Mouse (Mus musculus) ovary, postnatal 10 days (tissue): ENCODE results near the gene Ilf3.

ENCODE experiments used
- DNase-seq: peaks from one replicate; pipeline ENCODE4 v3.0.0; 2022; ENCODE audit warnings: low spot score

Gene Ilf3

DNA sequence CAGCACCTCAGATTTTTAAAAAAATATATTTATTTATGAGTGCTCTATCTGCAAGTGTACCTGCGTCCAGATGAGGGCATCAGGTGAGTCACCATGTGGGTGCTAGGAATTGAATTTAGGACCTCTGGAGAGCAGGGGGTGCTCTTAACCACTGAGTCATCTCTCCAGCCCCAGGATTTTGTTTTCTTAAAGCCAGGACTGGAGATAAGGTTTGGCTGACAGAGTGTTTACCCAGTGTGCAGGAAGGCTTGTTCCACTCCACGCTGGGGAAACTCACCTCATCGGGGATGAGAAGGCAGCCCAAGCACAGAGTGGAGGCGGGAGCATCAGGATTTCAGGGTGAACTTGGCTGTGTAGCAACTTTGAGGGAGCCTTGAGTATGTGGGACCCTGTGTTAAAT lies 27.3 kb upstream of the Ilf3 start:
- no peak for DNase-seq

DNA sequence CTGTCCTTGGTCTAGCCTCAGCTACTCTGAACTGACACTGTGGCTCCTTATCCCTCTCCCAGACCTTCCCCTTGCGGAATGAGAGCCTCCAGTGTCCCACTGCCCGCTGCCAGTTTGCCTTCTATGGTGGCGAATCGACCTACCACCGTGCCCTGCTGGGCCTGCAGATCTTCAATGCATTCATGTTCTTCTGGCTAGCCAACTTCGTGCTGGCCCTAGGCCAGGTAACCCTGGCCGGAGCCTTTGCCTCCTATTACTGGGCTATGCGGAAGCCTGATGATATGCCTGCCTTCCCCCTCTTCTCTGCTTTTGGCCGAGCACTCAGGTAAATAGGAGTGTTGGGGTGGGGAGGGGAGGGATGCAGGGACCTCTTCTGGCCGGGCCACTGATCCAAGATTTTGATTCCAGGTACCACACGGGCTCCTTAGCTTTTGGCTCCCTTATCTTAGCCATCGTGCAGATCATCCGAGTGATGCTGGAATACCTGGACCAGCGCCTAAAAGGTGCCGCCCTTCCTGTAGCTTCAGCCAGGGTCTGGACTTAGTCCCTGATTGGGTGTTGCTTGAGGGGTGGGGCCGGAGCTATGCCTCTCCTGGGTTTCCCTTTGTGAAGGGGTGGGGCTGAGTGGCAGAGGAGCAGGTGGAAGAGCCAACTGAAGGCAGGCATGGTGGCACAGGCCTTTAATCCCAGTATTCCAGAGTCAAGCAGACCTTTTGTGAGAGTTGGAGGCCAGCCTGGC lies 20.9 kb upstream of the Ilf3 start:
- no peak for DNase-seq

DNA sequence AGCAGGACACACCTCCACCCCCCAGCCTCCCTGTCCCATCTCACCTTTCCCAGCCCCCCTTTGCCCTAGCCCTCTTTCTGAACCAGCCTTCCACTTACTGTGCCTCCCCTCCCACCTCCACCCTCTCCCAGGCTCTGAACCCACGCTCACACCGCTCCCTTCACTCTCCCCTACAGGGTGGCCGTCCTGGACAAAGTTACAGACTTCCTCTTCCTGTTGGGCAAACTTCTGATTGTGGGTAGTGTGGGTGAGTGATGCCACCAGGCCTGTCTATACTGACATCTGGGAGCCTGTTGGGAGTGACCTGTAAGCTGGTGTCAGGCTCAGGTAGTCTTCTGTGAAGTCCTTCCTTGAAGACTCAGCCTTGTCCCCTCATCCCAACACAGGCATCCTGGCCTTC lies 19.5 kb upstream of the Ilf3 start:
- no peak for DNase-seq

DNA sequence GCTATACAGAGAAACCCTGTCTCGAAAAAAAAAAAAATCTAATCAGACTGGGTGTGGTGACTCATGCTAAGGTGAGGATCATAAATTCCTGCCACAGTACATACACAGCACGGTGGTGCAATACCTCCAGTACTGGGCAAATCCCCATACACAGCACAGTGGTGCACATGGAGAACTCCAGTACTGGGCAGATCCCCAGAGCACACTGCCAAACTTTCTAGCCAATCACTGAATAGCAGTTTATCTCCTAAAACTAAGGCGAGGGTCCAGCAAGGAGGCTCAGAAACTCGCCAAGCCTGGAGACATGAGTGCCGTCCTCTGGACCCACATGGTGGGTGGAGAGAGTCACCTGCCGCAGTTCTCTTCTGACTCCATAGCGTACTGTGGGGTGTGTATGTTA lies 16.5 kb upstream of the Ilf3 start:
- no peak for DNase-seq

DNA sequence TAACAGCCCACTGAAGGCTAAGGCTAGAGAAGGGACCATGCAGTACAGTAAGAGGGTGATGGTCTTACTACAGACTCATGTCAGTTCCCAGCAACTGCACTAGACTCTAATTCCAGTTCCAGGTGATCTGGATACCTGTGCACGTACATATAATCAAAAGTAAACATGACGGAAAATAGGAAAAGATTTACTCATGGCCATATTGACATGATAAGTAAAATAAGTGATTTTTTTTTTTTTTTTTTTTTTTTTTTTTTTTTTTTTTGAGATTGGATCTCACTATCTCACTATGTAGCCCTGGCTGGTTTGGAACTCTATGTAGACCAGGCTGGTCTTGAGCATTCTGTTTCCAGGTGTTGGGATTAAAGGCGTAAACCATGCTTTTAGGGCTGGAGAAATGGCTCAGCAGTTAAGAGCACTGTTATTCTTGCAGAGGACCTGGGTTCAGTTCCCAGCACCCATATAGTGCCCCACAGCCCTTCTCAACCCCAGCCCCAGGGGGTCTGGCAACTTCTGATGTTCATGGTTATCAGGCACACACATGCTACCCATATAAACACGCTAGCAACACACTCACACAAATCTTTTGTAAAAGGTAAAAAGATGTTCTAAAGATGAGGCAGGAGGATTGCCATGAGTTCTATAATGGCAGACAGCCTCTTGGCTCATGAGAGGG lies 15.8 kb upstream of the Ilf3 start:
- DNase-seq: no peak

DNA sequence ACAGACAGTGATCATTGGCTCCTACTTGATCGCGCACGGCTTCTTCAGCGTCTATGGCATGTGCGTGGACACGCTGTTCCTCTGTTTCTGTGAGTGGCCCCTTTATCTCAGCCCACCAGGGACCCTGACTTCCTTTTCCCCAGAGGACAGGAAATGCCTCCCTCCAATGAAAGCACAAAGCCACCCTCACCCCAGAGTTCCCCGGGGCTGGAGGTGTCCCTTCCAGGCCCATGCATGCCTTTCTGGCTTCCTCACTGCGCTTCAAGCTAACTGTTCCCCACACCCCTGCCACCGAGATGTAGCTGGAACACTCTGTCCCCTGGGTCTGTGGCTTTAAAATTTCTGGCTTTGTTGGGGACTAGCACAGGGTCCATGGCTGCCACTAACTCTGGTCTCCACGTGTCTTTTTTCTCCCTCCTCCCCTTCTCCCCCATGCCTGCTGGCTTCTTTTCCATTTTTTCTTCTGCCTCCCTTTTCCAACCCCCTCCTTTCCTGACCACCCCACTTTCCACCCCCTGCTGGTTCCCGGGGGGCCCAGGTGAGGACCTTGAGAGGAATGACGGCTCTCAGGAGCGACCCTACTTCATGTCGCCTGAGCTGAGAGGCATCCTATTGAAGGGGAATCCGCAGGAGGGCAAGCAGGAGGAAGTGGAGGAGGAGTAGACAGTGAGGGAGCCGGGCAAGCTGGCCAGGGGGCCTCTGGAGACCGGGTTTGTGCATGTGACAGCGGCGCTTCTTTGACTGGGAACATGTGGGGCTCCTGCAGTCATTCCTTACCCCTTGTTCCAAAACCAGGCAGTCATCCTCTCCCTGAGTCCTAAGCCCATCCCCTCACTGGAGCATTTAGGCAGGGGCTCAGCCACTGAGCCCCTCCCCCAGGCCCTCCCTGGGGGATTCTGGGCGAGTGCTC lies 15.0 kb upstream of the Ilf3 start:
- no peak for DNase-seq

DNA sequence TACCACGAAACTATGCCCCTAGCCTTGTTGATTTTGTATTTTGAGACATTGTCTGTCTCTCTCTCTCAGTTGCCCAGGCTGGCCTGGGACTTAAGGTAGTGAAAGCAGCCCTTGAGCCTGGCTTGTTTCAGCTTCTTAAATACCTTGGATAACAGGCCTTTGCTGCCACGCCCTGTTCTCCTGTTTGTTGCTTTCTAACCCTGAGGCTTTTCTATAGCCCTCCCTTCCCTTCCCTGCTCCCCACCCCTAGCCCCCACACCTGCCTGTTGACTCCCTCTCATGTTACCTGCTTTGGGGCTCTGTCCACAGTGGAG lies 14.3 kb upstream of the Ilf3 start:
- no peak for DNase-seq

DNA sequence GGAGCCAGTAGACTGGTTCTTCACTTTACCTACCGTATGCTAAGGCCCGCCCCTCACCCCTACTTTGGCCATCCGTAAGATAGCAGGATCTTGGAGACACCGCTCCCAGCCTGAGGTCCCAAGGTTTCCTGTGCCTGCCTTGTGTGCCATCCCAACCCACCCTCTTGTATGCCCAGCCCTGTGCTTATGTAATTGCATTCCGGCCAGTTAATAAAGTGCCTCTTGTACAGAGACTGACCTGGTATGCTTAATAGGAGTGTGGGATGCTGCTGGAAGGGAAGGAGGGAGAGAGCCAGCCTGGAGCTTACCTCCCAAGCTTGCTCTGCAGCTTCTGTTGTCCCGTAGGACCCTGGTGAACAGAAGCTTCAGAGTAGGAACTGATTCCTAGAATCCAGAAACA lies 12.9 kb upstream of the Ilf3 start:
- no peak for DNase-seq

DNA sequence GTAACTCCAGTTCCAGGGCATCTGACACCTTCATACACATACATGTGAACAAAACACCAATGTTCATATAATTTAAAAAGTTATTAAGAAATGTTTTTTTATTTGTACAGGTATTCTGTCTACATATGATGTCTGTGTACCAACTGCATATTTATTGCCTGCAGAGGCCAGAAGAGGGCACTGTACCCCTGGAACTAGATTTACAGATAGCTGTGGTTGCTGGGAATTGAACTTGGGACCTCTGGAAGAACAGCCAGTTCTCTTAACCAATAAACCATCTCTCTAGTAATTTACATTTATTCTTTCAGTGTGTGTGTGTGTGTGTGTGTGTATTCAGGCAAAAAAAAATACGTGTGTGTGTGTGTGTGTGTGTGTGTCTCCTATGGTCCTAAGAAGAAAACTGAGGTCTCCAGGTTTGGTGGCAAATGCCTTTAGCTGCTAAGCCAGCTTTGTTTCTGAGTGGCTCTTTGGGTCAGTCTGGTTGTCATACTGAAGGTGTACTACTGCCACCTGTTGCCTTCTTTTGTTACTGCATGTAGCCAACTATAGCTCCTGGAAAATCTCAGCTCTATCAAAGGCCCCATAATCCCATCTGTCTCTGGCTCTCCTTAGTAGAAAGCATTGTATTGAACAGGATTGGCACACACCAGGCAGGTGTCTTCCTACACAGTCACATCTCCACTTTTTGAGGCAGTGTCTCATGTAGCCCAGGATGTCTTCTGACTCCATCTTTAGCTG lies 10.5 kb upstream of the Ilf3 start:
- DNase-seq: no peak

DNA sequence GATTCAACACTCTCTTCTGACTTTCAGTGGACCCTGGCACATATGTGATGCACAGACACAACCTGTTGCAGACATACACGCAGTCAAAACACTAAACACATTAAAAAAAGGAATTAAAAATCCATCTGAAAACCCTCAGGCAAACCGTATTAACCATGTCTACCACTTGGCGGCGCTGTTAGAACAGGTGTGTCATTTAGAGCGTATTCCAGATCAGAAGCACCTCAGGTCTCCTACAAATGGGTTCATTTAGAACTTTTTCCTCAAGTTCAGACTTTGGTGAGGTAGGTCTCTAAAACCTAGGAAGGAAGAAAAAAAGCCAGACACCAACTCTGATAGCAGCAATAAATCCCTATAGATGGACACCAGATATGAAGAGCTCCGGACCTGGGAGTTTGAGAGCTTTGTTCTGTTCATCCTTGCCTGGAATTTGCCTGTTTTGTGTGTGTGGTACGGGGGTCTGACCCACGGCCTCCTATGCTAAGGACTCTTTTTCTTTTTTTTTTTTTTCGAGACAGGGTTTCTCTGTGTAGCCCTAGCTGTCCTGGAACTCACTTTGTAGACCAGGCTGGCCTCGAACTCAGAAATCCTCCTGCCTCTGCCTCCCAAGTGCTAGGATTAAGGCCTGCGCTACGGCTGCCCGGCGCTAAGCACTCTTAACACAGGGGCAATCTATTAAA lies 990 bp upstream of the Ilf3 start:
- no peak for DNase-seq

DNA sequence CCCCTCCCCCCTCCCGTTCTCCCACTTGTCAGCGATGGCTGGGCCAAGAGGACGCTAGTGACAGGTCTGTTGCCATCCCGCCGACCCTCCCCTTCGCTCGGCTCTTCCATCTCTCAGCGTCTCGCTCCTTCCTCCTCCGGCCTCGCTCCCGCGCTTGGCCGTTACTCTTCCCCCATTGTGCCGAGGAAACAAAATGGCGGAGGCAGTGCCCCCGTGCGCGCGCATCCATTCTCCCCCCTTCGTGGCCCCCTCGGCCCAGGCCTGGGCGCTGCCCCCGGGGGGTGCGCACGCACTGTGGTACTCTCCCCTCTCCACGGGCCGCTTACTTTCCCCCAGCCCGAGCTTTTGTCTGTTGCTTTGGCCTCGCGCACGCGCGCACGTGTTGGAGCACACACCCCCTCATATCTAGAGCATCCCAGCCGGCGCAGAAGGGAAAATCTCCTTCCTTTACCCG lies 487 bp downstream of the Ilf3 start:
- DNase-seq: peak; percentile 63

DNA sequence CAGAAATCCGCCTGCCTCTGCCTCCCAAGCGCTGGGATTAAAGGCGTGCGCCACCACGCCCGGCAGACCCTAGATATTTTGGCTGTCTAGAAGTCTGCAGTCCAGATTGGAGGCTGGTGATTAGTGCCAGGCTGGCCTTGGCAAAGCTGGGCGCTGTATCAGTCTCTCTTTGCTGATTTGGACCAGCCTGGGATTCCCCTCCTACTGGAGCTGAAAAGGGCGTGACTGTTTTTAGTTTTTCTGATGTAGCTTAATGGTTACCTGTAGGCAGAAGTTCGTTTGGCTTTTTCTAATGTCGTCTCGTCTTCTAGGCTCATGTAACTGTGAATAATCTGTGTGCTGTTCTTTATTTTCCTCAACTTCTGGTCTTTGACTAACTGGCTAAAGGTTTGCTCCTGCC lies 1.4 kb downstream of the Ilf3 start:
- DNase-seq: no peak

DNA sequence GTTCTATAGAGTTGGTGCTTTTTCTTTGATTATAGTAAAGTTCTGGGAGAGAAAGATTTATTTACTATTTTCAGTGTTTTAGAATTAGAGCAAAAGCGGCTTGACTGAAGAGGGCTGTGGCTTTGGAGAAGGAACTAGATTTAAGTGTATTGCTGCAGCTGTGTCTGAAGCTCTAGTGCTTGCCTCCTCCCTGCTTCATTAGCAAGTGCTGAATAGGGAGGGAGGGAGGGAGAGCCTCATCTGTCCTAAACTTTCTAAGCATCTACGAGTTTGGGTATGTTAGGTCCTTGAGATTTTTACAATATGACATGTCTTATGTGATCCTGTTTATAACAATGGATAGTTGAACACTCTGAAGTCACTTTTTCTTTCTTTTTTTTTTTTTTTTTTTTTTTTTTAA lies 3.2 kb downstream of the Ilf3 start:
- no peak for DNase-seq

DNA sequence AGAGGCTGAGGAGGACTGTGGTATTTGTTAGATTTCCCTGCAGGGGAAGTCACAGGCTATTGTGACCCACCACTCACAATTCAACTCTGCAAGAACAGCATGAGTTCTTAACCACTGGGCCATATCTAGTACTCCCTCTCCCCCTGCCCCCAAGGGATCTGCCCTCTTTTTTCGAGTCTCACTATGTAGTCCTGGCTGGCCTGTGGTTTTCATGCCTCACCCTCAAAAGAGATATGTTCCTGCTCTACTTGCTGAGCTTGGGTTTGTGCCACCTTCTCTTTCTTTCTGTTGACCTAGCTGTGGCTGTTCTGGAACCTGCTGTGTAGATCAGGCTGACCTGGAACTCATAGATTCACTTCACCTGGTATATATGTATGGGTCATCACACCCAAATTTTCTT lies 4.8 kb downstream of the Ilf3 start:
- no peak for DNase-seq

DNA sequence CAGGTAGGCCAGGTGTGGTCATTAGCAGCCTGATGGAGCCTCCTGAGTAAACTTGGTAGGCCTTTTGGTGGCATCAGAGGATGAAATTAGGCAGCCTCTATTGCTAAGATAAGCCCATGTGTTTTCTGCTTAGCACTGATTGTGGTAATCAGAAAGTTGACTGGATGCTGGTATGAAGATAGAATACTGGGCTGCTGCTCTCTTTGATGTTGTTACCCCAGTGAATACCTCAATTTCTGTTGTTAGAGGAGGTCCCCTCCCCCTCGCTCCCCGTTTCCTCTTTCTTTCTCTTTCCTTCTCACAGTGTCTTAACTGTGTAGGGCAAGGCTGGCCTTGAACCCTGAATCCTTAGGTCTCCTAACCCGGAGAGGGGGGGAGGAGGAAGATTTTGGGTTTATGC lies 11.5 kb downstream of the Ilf3 start:
- DNase-seq: no peak

DNA sequence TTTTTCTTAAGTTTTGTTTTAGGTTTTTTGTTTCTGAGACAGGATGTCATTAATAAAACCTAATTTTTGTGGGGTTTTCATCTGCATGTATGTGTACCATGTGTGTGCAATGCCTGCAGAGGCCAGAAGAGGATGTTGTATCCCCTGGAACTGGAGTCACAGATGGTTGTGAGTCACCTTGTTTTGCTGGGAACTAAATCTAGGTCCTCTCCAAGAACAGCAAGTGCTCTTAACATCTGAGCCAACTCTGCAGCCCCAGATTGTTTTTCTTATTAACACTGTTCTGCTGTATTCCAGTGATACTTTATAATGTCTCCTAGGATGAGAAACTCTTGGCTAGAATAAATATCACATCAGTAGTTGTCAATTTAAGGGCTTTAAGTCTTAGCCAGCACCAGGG lies 13.2 kb downstream of the Ilf3 start:
- no peak for DNase-seq

DNA sequence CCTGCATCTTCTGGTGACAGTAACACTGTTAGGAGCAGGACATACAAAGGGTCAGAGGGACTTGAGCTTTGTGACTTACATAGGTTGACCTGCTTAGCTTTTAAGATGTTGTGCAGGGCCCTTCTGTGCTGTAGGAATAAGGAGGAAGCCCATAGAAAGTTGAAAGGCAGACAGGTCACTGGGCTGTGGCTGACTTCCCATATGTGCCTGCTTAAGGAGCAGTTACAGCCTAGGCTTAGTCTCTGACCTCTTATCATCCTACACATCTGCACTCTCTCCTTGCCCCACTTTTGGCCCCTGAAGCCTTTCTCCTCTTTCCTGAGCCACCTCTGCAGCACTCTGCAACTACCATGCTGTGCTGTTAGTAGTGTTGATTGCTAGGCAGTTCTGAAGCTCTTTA lies 16.3 kb downstream of the Ilf3 start:
- DNase-seq: no peak

DNA sequence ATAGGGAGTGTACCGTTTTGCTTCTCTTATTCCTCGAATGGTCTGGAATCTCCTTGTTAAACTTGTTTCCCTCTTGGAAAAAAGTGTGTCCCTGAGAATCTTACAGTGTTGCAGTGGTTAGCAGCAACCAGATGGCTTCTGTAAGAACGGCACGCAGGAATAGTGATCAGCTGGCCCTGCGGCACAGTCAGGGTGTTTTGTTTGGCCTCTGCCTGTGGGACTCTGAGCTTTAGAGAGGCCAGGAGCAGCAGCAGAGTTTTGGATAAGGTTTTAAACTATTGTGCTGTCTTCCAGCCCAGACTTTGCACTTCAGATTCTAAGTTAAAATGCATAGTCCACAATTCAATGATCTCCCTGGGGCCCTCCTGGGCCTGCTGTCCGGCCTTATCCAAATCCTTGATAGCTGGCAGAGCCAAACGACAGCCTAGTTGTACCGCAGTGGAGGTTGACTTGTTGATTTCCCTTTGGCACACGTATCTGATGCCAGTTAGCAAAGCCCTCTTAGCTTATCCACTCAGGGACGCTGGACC lies 25.0 kb downstream of the Ilf3 start:
- DNase-seq: no peak

DNA sequence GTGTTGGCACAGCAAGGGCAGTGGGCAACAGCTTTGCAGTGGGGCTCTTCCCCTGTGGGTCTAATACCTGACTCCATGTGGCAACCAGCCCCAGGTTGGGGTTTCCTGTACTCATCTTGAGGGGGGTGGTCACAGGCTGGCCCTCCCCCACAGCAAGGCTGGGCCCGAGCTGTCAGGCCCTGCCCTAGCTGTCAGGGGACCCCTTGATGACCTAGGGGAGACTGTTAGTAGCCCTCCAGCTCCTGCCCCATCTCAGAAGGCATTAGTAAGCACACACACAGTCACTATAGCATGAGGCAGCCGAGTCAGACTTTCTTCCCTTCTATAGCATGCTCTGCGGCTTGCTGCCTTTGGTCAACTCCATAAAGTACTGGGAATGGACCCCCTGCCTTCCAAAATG lies 28.0 kb downstream of the Ilf3 start:
- no peak for DNase-seq

DNA sequence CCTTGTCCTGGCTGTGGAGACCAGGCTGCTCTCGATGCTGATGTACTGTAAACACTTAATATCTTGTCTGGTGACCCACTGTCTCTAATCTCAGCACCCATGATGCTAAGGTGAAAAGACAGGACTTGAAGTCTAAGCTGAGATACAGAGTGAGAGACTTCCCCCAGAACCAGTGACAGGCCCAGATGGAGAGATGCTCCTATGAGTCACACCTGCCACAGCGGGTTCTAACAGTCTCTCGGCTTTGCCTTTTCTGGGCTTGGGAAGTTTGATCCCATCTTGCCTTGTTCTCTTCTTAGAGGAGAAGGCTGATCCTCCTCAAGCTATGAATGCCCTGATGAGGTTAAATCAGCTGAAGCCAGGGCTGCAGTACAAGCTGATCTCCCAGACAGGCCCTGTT lies 29.5 kb downstream of the Ilf3 start:
- no peak for DNase-seq

DNA sequence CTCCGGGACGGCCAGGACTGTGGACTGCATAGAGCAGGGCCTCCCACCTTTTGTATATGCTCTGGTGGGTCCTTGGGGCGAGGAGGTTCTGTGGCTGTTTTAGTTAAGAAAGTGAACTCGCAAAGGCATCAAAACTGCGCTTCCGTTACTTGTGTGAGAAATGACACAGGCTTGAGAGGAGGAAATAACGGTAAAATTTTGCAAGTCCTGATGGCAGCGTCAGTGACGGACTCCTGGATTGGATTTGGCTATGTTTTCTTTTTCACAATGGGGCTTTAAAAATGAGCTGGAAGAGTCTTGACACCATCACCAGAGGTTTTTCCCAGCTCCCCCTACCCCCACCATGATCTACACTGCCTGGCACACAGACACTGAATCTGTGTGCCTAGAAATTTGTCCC lies 33.4 kb downstream of the Ilf3 start:
- DNase-seq: no peak
